Mouse (Mus musculus): ENCODE results near the gene Zmynd8.

GRCm38 (mm10) chr2:165831637-165832289 is 67.1 kb downstream of the Zmynd8 start:
- TF ChIP-seq CTCF (IDR thresholded peaks at IDR 0.05; ENCODE audit: low read depth, low read length), result no peak
- TF ChIP-seq TAL1 (conservative IDR thresholded peaks at IDR 0.05; ENCODE audit: low read depth, low read length), result no peak

All from G1E (cell line).